Mouse (Mus musculus): Measurements from ENCODE around the gene Fermt1.

The Fermt1 gene

DNA sequence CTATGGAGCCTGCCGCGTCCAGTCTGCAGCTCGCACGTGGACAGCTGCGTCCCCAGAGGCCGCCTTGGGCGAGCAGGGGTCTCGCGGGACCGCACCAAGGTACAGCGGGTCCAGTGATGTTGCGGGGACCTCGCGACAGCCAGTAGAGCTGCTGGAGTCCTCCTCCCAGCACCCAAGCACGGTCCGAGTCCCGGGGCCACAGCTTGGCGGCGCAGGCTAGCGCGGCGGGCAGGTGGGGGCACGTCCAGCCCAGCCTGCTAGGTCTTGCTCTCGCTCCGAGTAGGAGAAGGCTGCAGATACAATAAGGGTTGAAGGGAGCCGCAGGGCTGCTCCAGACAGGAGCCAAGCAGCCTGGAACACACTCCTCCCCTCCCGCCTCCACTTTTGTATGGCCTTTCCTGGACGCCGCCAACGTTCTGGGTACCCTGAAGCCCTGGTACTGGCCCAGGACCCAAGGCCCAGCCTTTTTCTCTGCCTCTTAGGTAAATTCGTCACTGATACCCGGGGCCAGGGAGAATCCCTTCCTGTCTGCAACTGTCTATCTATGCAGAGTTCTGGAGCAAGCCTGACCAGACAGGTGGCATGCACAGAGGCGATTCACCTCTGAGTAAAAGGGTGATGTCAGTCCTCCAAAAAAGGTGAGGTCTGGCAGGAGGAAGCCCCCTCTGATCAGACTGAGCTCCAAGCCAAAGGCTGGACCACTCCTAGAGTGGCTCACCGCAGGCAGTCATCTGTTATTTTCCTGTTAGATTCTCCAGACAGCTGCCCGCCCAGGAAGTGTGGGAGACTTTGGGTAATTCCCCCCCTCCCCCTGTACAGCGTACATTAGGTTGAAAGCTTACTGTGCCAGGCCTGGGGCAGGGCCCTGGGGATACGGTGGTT is at the start of gene Fermt1:
TSS of gene Fermt1 (minus strand) at position 581 of the 882 bp plus-strand sequence.
- no peak for DNase-seq

DNA sequence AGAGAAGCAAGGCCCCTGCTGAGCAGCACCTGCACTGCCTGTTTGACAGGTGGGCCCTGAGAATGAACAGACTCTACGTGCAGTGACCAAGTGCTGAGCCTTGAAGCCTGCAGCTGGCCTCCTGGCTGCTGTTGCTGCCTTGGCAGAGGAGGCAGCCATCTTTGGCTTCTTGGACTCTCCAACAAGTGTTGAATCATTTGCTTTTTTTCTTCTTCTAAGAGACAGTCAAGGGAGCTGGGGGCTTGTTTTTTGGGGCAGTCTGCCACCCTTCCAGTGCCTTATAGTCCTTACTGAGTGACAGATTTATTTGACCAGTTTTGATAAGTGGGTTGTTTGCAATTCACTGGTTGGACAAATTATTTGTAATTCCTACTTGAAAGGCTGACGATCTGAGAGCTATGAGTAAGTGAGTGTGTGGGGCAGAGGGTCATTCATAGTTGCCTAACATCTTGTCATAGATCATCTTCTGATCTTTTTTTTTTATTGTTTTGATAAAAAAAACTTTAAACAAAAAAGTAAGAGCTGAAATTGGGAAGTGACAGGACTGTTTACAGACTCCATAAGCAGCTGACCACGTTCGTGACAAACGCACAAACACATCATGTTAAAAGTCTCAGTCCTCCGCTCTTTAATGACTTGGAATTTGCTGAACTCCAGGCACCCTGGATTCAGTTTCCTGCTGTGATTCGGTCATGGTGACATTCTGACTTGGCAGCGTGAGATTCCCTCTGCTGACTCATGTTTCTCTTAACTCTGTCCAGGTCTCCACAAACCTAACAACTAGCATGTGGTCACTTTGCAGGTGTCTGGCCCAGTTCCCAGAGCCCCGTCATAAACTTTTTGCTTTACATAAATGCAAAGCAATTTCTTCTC is 47.2 kb upstream of the Fermt1 start:
- no peak for DNase-seq

DNA sequence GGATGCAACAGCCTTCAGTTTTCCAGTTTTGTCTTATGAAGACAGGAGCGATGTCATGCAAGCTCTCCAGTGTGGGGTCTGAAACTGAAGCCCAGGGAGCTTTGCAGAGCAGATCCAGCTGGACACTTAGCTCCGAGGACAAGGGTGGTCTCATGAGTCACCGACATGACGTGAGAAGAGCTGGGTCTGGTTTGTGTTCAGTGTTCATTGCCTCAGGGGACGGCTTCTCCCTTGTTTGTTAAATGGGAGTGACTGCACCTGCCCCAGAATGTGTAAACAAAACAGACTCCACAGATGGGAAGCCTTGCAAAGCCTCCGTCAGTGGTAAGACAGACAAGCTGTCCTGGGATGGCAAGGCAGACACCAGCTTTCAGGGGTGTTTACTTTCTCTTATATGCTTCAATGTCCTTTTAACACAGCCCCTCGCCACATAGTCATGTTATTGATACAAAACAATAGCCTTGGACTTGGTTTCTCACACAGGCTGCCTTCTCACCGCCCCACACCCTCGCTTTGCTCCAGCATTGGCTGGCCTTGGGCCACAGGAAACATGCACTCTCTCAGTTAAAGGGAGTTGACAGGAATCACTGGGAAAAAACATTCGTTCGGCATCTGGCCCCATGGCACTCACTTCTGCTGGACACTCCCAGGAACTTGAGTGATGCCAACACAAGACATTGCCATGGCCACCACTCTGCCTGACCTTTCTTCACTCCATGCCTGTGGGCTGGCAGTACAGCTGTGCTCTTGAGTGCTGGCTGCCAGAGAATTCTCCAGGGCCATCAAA is 44.3 kb upstream of the Fermt1 start:
- no peak for DNase-seq

DNA sequence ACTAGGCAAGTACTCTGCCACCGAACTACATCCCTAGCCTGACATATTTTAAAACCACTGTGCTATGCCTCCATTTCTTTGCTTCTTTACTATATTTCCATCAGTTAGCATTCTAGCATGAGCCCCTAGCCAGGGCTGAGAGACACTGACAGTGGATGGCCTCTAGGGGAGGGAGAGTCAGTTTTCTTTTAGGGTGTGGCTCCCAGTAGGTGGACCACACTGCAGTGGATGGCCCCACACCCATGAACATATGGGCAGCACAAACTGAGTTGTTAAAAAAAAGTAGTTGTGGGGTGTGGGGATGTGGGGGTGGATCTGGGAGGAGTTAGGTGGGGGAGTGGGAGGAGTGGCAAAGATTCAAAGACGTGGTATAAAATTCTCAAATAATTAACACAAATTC is 27.6 kb upstream of the Fermt1 start:
- DNase-seq, result no peak

DNA sequence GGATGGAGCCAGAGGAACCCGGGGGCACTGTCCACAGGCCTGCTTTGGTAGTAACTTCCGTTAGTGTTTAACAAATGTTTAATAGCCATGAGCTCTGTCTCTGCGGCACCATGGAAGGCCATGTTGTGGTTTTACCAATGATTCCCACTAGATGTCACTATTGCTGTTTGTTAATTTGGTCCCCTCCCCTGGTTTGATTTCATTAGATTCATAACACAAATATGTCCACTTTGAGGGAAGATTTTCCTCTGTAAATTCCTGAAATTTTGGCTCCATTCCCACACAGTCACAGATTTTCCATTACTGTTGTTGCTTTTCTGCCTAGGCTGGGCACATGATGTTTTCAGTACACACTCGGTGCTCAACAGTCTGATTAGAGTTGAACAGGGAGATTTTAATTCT is 25.1 kb upstream of the Fermt1 start:
- no peak for DNase-seq

DNA sequence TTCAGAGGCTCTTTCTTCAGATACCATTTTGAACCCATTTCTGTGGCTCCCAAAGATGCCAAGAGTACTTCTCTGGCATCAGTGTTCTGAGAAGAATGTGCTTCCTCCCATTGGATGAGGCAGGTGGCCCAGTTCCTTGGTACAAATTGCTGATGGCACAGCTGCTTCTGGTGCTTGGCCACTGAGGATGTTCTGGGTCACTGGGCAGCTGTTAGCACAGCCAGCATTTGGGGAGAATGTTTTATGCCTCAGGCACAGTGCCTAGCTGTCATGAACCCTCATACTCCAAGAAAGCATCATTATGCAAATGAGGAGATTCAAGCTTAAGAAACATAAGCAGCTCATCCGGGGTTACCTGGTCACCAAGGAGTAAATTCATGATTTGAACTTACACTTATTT is 12.1 kb upstream of the Fermt1 start:
- DNase-seq, result no peak

DNA sequence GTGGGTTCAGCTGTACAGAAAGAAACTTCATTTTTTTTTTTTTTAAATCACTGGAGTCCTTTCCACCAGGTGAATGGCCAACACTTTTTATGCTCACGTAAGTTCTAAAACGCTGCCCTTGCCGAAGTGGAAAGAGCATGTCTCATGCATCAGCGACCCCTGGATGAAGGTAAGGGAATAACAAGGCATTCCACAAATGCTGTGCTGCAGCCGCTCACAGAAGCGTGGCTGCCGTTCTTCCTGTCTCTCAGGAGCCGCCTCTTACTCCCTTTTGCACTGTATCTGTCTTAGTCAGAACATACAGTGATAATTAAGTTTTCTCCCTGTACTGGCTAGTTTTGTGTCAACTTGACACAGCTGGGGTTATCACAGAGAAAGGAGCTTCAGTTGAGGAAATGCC is 6.5 kb upstream of the Fermt1 start:
- DNase-seq, result no peak

DNA sequence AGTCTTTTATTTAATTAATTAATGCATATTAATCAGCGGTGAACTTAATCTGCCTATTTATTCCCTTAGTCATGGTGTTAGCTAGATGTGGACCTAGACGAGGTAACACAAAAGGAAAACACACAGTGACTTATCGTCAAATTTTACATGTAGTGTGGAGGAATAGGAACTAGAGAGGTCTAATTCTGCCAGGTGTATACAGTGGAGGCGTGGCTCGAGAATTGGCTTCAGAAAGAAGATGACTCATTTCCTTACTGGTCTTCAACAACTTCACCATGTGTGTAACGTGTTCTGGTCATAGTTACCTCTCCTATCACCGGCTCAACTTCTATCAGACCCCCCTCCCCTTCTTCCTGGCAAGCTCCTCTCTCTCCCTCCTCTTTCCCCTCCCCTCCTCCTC is 2.5 kb upstream of the Fermt1 start:
- DNase-seq, result no peak

DNA sequence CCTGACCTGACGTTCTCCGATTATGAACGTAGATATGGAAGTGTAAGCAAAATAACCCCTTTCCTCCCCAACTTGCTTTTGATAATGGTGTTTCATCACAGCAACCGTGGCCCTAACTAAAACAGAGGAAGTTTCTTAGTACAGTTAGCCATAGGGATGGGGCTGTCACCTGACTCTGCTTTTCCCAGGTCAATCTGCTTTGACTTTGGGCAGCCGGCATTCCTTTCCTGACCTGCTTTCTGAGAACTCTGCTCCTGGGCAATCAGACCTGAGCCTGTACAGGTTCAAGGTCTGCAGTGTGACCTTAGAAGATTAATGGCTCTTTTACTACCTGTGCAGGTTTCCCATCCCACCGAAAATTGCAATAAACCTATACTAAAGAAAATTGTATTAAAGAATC is 1.3 kb upstream of the Fermt1 start:
- no peak for DNase-seq

DNA sequence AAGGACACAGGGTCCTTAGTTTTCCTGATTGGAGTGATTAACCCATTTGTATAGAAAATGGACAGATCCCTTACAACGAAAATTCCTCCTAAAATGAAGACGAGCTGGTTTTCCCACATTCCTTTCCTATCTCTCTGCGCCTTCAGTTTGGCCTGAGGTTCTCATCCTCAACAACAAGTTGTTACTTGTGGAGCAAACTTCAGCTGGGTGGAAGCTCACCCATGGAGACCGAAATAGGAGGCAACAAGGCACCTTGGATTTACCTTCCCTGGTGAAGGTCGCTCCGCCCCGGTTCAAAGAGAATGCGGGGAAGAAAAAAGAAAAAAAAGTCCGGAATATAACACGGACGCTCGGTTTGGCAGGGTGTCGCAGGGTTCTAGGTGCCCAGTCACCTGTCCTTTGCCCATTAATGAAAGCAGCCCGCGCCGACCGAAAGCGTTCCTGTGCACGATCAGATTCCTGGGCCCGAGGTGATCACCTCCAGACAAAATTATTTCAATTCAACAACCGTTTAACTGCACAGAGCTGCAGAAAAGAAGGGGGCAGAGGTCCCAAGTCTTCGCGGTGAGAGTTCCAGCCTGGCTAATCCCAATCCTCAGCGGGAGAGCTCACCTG is 888 bp downstream of the Fermt1 start:
- no peak for DNase-seq

DNA sequence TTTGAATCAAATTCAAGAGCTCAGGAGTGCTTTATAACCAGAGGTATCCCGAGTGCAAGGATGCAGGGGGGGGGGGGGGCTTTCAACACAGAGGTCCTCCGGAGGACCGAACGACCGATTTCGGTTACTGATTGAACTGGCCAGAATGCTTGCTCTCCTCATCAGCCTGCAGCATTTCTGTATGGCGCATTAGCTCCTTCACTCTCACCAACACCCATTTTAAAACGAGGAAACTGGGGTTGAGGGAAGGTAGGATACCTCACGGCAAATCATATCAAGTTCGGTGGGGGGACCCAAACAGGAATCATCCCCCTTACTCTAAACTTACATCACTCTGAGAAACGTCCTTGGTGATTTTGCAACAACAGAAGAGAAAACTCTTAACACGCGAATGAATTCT is 1.7 kb downstream of the Fermt1 start:
- no peak for DNase-seq

DNA sequence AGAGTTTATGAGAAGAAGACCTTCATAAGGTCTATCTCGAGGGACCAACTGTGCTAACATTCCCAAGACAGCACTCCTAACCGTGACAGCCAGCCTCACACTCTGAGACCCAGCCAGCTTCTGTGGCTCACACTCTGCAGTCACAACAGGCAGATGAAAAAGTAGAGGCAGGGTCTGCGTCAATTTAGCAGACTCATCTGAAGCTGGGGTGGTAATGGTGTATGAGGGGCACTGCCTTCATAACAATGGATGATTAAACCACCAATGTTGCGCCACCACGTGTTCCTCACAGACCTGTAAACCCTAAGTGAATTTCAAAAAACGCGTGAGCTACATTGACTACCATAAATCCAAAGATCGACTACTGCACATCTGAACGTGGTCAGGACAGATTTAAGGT is 2.1 kb downstream of the Fermt1 start:
- DNase-seq, result no peak

DNA sequence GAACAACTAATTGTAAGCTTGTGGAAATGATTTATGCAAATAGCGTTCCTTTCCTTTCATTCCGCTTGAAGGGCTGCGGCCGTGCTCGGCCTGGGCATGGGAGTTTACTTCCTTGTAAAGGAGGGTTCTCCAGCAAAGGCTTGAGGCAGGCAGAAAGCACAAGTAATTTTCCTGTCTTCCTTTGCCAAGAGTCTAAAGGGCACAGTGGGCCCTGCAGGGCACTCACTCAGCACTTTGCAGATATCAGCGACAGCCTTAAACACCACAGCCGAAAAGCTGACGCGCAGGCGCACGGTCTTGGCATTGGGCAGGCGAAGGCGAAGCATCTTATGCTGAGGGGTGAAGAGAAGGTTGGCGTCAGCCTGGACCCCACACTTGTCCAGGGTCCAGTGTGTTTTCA is 6.7 kb downstream of the Fermt1 start:
- no peak for DNase-seq

DNA sequence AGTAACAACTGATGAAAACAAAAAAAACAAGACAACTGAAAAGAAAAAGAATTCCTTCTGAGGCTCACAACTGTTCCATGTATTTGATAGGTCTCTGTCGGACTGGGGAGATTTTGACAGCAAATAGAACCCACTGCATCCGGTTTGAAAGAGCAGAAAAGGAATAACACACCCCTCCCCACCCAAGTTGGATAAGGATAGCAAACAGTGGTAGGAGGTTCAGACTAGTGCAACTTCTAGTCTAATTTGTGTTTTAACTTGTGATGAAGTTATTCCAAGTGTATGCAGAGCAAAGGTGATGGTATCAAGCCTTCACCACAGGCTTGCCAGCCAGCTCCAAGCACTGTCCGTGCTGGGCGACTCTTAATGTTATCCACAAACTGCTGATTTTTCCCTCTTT is 9.5 kb downstream of the Fermt1 start:
- DNase-seq, result no peak

DNA sequence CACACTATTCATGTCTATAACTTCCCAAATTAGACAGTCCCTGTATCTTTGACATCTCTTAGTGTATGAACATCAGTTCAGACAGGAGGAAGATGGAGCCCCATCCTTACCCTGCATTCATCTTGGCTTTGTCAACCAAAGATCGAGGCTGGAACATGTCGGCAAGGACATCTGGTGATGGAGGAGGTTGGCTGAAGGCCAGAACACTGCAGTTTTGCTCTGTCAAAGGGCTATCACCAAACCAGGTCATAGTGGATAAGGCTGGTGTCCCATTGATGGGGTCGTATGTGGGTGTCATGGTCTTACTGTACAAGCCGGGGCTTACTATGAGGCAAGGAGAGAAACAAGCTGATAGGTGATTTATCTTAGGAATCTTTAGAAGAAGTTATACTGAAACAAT is 11.0 kb downstream of the Fermt1 start:
- no peak for DNase-seq

DNA sequence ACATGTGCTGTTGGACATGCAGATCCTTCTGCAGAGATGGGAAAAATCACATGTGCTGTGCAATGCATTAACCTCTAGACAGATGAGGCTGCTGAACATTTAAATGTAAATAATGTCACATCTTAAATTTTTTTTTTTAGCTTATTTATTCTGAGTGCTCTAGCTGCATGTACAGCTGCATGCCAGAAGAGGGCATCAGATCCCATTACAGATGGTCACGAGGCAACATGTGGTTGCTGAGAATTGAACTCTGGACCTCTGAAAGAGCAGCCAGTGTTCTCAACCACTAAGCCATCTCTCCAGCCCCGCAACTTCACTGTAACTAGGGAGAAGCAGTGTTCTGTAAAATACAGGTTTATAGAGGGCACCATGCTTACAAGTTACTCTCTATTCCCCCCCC is 11.6 kb downstream of the Fermt1 start:
- no peak for DNase-seq

DNA sequence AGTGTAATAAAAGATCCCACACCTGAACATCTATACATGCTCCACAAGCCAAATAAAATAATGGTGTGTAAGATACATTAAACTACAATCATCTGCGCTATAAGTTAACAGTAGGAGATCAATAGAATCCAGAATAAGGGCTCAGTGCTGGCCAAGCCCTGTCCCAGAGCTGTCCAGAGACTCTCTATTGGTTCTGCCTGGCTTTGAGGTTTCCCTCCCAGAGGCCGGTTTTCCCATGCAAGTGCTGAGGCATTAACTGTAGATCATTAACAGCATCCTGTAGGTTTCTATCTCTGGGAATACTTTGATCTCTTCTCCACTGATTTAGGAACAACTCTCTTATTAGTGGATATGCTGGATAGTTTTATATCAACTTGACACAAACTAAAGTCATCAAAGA is 16.7 kb downstream of the Fermt1 start:
- no peak for DNase-seq

DNA sequence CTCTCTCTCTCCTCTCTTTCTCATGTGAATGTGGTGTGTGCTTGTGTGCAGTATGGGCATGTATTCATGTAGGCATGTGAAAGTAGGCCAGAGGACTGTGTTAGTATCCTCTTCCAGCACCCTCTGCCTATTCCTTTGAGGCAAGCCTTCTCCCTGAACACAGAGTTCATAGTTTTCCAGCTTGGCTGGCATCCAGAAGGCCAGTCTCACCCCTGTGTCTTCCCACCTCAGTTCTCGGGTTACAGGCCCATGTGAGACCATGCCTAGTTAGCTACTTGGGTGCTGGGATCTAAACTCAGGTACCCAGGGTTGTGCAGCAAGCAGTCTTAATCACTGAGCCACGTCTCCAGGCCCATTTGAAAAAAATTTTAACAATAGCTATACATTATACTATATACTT is 17.8 kb downstream of the Fermt1 start:
- DNase-seq, result no peak

DNA sequence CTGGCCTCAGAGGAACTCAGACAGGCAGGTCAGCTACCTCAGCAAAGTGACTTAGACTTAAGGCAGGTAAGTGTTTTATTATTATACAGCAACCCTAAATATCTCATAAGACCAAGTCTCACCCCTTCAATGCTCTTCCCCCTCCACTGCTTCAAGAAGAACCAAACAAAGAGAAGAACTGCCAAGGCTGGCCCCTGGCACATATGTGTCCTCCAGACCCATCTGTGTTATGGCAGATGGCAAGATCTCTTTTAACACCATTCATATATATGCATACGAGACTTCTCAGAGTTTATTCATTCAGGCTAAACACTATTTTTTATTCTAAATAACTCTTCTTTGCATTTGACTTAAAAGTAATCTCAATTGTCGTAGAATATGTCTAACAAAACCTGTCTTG is 18.4 kb downstream of the Fermt1 start:
- DNase-seq, result no peak

DNA sequence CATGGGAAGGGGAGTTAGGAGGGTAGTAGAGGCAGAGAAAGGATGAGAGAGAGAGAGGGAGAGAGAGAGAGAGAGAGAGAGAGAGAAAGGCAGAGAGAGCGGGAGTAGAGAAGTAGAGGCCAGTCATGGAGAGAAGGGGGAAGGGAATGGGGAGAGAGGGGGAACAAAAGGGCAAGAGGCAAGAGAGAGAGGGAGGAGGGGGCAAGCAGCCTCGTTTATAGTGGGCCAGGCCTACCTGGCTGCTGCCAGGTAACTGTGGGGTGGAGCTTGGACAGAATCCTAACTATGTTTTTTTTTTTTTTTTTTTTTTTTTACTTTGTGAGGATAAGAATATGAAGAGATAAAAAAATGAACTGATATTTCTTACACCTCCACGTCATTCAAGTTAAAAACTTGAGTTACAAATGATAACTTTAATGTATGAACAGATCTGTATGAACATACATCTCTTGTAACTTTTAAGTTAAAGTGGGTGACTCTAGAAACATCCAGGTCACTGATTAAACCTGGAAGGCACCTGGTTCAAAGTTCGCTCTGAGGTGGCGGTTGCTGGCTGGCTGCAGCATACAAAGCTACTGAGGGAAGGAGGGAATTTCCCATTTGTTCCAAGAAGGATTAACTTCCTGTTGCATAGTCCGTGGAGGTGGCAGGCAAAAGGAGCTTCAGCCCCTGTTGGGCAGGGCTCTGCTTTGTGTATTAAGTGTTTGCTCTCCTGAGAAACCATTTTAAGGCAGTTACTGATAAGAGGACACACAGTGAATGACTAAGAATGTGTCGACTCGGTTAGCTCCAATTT is 22.2 kb downstream of the Fermt1 start:
- no peak for DNase-seq

DNA sequence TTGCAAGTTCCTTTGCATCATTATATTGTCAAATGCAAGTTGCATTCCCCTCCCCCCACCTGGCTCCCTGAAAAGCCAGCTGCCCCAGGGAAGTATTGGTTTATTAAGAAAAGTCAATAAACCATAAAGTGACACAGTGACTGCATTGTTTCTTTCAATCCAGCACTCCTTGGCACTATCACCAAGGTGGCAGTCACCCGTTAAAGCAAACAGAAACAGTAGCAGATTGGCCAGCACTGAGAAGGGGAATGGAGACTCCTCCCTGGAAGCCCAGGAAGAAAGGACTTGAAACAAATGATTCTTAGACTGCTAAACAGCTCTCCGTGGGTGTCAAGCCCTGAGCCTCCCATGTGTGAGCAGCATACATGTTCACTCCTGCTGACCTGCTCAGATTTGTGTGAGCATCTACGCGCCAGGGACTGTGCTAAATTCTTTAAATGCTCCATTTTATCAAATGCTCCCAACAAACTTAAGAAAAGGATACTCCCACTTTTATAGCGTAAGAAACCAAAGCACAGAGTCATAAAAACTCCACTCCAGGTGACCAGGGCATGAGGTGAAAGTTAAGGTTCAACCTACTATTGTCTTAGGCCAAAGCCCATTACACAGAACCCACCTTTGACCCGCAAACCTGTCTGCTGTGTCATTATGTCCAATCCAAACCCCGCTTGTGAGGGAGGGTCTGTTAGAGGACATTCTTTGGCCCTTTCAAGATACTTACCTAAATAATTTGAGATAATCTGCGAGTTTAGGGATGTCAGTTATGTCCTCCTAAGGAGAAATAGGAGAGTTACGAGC is 23.4 kb downstream of the Fermt1 start:
- no peak for DNase-seq

Data from thymus, postnatal 25 days (tissue).